Mouse (Mus musculus) ES-Bruce4 (cell line): ENCODE results near the gene Abcc9.

Experiments used
- CTCF ChIP-seq: IDR thresholded peaks from one replicate; pipeline ENCODE4 v1.8.1; 2011; ENCODE audit warnings: low read depth, low read length
- POLR2A ChIP-seq: IDR thresholded peaks from one replicate; pipeline ENCODE4 v1.8.1; 2011; ENCODE audit warnings: low read length; ENCODE audit not compliant: insufficient read depth

- no peak for TF ChIP-seq POLR2A
- no peak for TF ChIP-seq CTCF
Measured at GRCm38 (mm10) chr6:142634530-142635184, 67.5 kb downstream of the Abcc9 start.
